Mouse (Mus musculus) MN1 (cell line): ENCODE data around the gene Upp2.

ENCODE experiments used
- DNase-seq: peaks from one replicate; pipeline ENCODE4 v3.0.0-alpha.2; 2016; ENCODE audit warnings: low spot score

Upp2 gene

GRCm38 (mm10) chr2:58758081-58758480, 191.0 kb downstream of the Upp2 start:
- no peak for DNase-seq

DNA sequence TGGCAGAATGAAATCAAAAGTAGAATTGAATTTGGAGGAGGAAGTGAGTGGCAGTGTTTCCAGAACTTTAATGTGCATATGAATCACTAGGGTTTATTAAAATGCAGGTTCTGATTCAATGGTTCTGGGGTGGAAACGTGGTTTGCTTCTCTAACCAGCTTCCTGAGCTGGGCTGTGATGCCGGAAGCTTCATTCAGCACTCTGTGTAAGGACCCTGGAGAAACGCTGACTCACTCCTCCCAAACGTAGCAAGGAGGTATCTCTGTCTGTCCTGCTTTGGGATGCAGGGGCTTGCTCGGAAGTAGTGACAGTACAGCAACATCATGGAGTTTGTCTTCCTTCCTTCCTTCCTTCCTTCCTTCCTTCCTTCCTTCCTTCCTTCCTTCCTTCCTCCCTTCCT, 192.6 kb downstream of the Upp2 start:
- DNase-seq, result no peak

GRCm38 (mm10) chr2:58765141-58765540, 198.0 kb downstream of the Upp2 start:
- DNase-seq, result no peak

DNA sequence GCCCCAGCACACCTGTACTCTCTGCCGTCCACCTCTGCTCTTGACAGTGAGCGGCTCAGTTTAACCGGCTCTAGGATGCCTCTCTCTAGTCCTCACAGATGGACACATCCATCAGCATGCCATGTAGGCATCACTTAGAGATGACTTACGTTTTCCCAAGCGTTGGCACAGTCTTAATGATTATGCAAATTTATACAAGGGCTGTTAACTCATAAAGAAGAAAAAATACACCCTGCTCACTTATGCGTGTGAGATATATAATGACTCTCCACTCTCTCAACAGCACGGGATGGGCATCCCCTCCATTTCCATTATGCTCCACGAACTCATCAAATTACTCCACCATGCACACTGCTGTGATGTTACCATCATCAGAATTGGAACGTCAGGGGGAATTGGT, 206.7 kb downstream of the Upp2 start:
- DNase-seq, result no peak

DNA sequence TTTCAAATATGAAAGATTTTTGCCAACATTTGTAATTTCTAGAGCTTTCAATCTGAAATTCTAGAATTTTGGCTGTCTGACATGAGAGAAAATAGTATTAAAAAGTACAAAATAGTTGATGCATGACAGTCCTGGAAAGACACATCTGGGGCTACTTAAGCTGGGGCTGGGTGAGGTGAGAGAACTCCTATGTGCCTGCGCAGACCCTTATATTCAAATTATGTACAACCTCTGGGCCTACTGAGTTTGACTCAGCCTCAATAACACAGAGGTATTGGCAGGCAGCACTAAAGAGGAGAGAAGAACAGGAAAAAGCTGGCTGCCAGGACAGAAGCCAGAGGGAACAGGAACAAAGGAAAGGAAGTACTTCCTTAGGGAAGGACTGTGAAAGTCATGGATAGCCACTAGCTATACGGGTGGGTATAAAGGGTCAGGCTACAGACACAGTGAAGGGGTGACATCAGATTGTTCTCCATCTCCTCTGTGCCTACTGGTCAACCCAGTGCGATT, 211.9 kb downstream of the Upp2 start:
- no peak for DNase-seq

GRCm38 (mm10) chr2:58783526-58783925, 216.4 kb downstream of the Upp2 start:
- DNase-seq, result no peak

DNA sequence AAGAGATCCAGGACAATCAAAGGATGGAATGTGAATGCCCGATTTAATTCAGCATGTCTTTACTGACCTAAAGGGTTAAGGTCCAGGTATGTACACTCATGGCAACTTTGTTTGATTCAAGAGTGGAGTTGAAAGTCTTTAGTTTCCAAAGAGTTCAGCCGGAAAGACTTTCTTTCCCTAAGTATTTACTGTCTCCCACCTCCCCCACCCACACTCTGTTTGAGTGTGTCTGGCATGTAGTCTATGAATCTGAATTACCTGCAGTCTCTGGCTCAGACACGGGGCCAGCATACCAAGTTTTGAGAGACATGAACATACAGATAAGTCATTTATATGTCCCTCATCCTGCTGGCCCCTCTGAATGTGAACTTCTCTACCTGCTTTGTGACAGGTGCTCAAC, 219.1 kb downstream of the Upp2 start:
- DNase-seq, result no peak

- DNase-seq, result no peak
Observed at GRCm38 (mm10) chr2:58786681-58787080, 219.6 kb downstream of the Upp2 start.

DNA sequence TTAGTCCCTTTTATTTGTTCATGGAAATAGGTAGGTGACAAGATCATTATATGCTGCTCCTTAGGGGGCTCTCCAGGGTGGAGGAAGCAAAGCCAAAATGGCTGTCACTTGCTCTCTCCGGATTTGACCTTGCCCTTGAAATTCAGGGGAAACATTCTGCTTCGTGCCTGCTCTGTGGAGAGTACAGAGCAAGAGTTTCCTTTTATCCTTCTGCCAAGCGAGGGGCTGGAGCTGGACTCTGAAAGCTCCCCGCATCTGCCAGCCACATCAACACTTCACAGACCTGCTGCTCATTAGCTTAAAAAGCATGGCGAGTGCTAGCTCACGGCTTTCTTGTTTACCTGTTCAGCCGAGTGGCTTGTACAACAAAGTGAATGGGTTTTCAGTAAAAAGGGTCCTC, 220.3 kb downstream of the Upp2 start:
- DNase-seq, result no peak

GRCm38 (mm10) chr2:58789934-58790333, 222.8 kb downstream of the Upp2 start:
- no peak for DNase-seq

- no peak for DNase-seq
Observed at GRCm38 (mm10) chr2:58790361-58790760, 223.3 kb downstream of the Upp2 start.

GRCm38 (mm10) chr2:58794489-58794888, 227.4 kb downstream of the Upp2 start:
- no peak for DNase-seq

DNA sequence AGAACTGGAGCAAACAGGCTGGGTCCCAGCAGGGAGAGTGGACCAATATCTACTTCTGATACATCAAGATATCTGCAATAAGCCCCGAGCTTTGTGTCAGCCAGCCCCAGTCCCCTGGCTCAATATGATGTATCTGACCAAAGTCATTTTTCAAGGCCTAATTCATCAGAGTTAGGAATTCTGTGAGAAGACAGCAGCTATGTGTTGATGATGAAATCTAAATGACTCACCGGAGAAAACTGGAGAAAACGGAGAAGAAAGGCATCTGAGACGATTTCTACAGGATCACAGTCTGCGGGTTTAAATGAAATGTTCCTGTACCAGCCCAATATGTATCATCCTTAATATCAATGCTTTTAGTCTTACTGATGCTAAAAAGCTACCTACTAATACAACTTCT, 228.3 kb downstream of the Upp2 start:
- no peak for DNase-seq

DNA sequence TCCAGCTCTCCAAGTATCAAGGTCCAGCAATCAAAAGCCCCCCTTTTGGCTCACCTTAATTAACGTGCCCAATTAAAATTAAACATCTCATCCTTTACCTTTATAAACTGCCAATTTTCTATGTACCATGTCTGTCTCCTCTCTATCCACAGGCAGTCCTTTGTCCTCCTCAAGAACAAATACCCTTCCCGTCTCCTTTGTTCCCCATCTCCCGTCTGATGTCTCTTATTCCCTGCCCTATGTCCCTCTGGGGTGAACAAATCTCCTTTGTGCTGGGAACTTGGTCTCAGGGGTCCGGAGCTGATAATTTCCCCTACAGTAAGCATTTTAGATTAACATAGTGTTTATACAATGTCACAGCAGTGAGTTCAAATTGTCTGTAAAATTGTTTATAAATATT, 230.4 kb downstream of the Upp2 start:
- no peak for DNase-seq

- DNase-seq, result no peak
Observed at GRCm38 (mm10) chr2:58799126-58799525, 232.0 kb downstream of the Upp2 start.

- no peak for DNase-seq
Observed at GRCm38 (mm10) chr2:58799623-58800022, 232.5 kb downstream of the Upp2 start.

DNA sequence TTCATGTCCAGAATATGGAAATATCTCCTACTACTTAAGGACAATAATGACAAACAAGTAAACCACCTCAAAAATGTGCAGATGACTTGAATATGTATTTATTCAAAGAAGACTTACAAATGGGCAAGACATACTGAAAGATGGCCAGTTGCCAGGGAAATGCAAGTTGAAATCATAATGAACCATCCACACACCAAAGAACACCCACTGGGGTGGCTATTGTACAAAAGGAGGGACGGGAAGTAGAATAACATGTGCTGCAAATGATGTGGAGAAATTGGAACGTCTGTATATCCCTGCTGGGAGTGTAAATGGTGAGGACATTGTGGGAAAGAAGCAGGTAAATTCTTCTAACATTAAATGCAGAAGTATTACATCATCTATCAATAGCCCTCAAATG, 245.8 kb downstream of the Upp2 start:
- DNase-seq, result no peak

DNA sequence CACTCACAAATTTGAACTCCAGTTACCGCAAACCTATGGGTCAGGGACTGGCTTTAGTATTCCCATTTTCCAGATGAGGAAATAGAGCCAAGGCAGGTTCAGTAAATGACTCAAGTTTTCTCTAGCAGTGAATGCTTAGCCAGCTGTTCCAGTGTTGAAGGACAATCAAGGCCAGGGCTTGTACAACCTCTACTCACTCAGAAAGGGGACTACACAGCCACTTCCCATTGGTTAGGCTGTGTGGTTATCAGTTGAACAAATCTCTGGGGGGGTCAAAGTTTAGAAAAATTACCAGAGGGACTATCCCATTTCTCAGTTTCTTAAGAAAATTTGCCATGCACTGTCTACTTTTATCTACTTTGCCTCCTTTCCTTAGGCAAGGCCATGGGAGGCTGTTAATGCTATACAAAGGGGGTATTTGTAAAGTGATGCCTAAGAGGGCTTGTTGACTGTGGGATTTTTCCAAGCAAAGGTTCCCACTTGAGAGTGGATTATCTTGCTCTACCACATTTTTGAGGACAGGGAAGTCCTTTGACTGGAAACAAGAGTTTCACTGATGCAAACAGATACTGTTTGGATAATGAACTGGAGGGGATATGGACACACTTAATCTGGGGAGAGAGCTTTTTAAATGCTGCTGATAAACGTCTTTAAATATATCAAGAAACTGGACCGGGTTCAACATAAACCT, 262.0 kb downstream of the Upp2 start:
- no peak for DNase-seq

GRCm38 (mm10) chr2:58829981-58830742, 263.1 kb downstream of the Upp2 start:
- DNase-seq, result no peak

- no peak for DNase-seq
Observed at GRCm38 (mm10) chr2:58832253-58832980, 265.3 kb downstream of the Upp2 start.

DNA sequence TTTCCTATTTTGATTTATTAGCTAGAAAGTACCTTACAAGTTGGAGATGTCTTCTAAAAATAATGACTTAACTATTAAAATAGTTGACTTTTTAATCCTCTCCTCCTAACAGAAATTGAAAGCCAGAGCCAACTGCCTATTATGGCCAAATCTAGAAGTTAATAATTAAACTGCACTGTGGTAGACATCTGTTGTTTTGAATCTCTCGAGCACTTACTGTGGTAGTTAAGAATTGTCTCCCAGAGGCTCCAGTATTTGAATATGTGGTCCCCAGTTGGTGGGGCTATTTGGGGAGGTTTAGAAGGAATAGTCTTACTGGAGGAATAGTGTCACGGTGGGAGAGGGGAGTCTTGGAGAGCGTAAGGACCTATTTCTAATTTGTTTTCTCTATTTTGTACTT, 273.9 kb downstream of the Upp2 start:
- DNase-seq, result no peak

- no peak for DNase-seq
Observed at GRCm38 (mm10) chr2:58842443-58842842, 275.3 kb downstream of the Upp2 start.
